ENCODE assay signal across 9 mouse cellular contexts in the genomic region with DNA sequence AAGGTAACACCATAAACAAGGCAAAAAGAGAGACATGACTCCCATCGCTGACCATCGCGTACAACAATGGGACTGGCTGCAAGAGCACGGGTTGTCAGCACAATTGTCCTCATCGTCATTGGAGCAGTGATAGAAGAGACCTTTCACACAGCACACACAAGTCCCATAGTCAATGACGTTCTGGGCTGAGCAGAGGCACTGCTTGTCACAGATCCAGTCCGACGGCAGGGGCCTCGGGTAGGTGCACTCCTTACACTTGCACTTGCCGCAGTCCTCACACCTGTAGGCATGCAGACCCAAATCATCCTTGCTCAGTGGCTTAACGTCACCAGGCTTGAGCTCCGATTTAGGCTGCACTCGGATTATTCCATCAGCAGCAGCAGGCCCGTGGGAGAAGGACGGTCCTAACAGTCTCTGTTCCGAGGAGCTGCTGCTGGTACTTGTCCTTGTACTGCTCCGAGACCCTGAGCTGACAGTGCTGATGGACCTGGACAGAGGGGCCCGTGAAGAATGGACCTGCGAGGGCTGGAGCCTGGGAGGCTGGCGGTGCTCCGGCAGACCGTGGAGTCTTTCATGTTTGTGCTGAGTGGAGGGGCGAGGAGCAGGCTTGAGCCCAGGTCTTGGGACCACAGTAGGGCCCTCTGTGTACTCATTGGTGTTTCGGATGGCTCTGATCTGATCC. TPM values are rescaled to one million over a fixed set of nuclear protein-coding genes. Genes with fewer than 3 reads are reported as not detected.
A peak's percentile ranks its signal among the peaks of the same experiment; 100 is the strongest.
DNase-seq lines count a peak whose midpoint lies in the region; ATAC-seq lines count a peak whose summit lies in the region.
"Had no signal": no experiment of that assay in that cellular context is flagged by ENCODE, and none has a peak within 500 bp of the region (broad histone marks: within the 10 kb centered on the region; RNA-seq: fewer than 3 reads in every experiment).

No protein-coding gene starts in this region.

- H3K4me3 ChIP-seq in kidney, embryonic 14.5 days (ENCODE audit: low read length) = peak overlapping the region; percentile 96
- peak overlapping the region; percentile 90 for H3K4me3 ChIP-seq in kidney, embryonic 15.5 days (replicated peaks)
- H3K4me3 ChIP-seq in liver, embryonic 12.5 days = peak overlapping the region; percentile 14

- no peak for DNase-seq in kidney, adult 11 months
- peak; percentile 58 for DNase-seq in cerebellum, adult 9-11 months
- DNase-seq in gastrocnemius, postnatal 14 days = peak; percentile 12
- peak; percentile 74 for DNase-seq in retina, adult 2 months (ENCODE audit: low read depth, low spot score)
- no peak for DNase-seq in spleen, postnatal 14 days (ENCODE audit: low spot score in 2 of 2)

- intact Hi-C loops in gastrocnemius, postnatal 14 days (cut with DNase I; ENCODE audit: low total_unique reads) = loop anchor here (5.0 kb wide), 1 partner anchor 151 kb away; no protein-coding TSS in a partner anchor

- H3K4me1 ChIP-seq in kidney, embryonic 14.5 days (ENCODE audit: control insufficient read depth, insufficient read depth, low read length) = peaks cover 13% of the 10 kb centered on the region
- H3K4me1 ChIP-seq in kidney, embryonic 15.5 days = peaks cover 27% of the 10 kb centered on the region
- H3K4me1 ChIP-seq in liver, embryonic 12.5 days = peaks cover 14% of the 10 kb centered on the region; the same call in 1 of the 2 replicates

- 31% methylated on average over 24 of the region's 24 CpGs for WGBS in kidney, embryonic 14.5 days
- WGBS in kidney, embryonic 15.5 days = 27% methylated on average over 24 of the region's 24 CpGs
- 79% methylated on average over 24 of the region's 24 CpGs for WGBS in liver, embryonic 12.5 days (ENCODE audit: insufficient replicate concordance)

- H3K9me3 ChIP-seq in kidney, embryonic 14.5 days (ENCODE audit: control insufficient read depth, low read length) = no peaks in the 10 kb centered on the region
- H3K9me3 ChIP-seq in kidney, embryonic 15.5 days (replicated peaks) = no peaks in the 10 kb centered on the region
- no peaks in the 10 kb centered on the region for H3K9me3 ChIP-seq in liver, embryonic 12.5 days (replicated peaks)

- no peaks in the 10 kb centered on the region for H3K27me3 ChIP-seq in kidney, embryonic 14.5 days (ENCODE audit: control insufficient read depth, insufficient read depth, low read length)
- no peaks in the 10 kb centered on the region for H3K27me3 ChIP-seq in kidney, embryonic 15.5 days
- H3K27me3 ChIP-seq in liver, embryonic 12.5 days (replicated peaks) = peaks cover 40% of the 10 kb centered on the region

- peaks cover 19% of the 10 kb centered on the region; the same call in 1 of the 2 replicates for H3K36me3 ChIP-seq in kidney, embryonic 14.5 days (ENCODE audit: control insufficient read depth, insufficient read depth, low read length)
- peaks cover 35% of the 10 kb centered on the region for H3K36me3 ChIP-seq in kidney, embryonic 15.5 days
- H3K36me3 ChIP-seq in liver, embryonic 12.5 days = peaks cover 10% of the 10 kb centered on the region

- ATAC-seq in kidney, embryonic 14.5 days (ENCODE audit: low FRiP score, low TSS enrichment) = no peak
- ATAC-seq in kidney, embryonic 15.5 days (replicated peaks; ENCODE audit: low FRiP score) = no peak
- ATAC-seq in liver, embryonic 12.5 days = no peak

- no peak overlapping the region for H3K27ac ChIP-seq in kidney, embryonic 14.5 days (ENCODE audit: low read depth, low read length)
- H3K27ac ChIP-seq in kidney, embryonic 15.5 days = peak overlapping the region; percentile 49
- no peak overlapping the region for H3K27ac ChIP-seq in liver, embryonic 12.5 days

- peak overlapping the region; percentile 92 for H3K9ac ChIP-seq in kidney, embryonic 14.5 days (ENCODE audit: low read depth, low read length)
- peak overlapping the region; percentile 96 for H3K9ac ChIP-seq in kidney, embryonic 15.5 days
- no peak overlapping the region for H3K9ac ChIP-seq in liver, embryonic 12.5 days

- peak overlapping the region; percentile 86 for H3K4me2 ChIP-seq in kidney, embryonic 14.5 days (replicated peaks; ENCODE audit: low read depth, low read length)
- peak overlapping the region; percentile 91 for H3K4me2 ChIP-seq in kidney, embryonic 15.5 days
- H3K4me2 ChIP-seq in liver, embryonic 12.5 days = peak overlapping the region; percentile 73

RNA-seq across cellular contexts. Expression of gene Spry2, which starts 3.5 kb away (rescaled TPM):
- 56.3 and 77.5 TPM in 2 replicates for polyA plus RNA-seq in kidney, embryonic 14.5 days (2014; fragmentation: Nextera tagmentation; extraction: Ambion mirVana)
- 10 to 100 TPM; 25.0 to 31.8 TPM for total RNA-seq in gastrocnemius, postnatal 14 days (2021)
- 56.2 and 61.9 TPM in 2 replicates for polyA plus RNA-seq in kidney, embryonic 15.5 days (2015; fragmentation: Nextera tagmentation; extraction: Ambion mirVana)
- 6.6 and 7.1 TPM in 2 replicates for polyA plus RNA-seq in liver, embryonic 12.5 days (2016; fragmentation: Nextera tagmentation; extraction: Ambion mirVana)
- total RNA-seq: MEL had no signal

Comparison
In these comparisons a context has a peak if more than half of its experiments do, and no peak if none do; other contexts are left out.
1. H3K4me3 ChIP-seq: peak in every context shown above with its lines; median percentile 96 in kidney, embryonic 14.5 days; 90 in kidney, embryonic 15.5 days; 14 in liver, embryonic 12.5 days.
2. DNase-seq: peak in cerebellum, adult 9-11 months (single experiment), gastrocnemius, postnatal 14 days (single experiment) and retina, adult 2 months (single experiment); none in kidney, adult 11 months (single experiment) and spleen, postnatal 14 days (0 of 2).
3. Peak in every context shown above with its lines, with median percentiles within 50 percentile points of each other: H3K4me2 ChIP-seq.